Comparison of ENCODE assay signal across 16 mouse cellular contexts in genomic region chr10:84654029-84654428, GRCm38 (mm10).
"Had no signal": no experiment of that assay in that cellular context is flagged by ENCODE, and none has a peak within 500 bp of the region (broad histone marks: within the 10 kb centered on the region; RNA-seq: fewer than 3 reads in every experiment).

No protein-coding gene starts in this region.

- DNase-seq: retina, postnatal 1 day; right cerebral cortex, adult 18-20 months; right cerebral cortex, postnatal 14 days; right cerebral cortex, postnatal 25 days; right cerebral cortex, postnatal 4 days; spleen, adult 18-20 months; thymus, adult 18-20 months; thymus, adult 2 months; thymus, postnatal 14 days; thymus, postnatal 25 days; thymus, postnatal 36 days; thymus, postnatal 4 days had no signal

- H3K27me3 ChIP-seq: neural tube, embryonic 13.5 days; neural tube, embryonic 15.5 days; stomach, embryonic 15.5 days had no signal

- H3K27ac ChIP-seq: neural tube, embryonic 13.5 days; neural tube, embryonic 15.5 days; stomach, embryonic 15.5 days; stomach, postnatal 0 days had no signal

- H3K9ac ChIP-seq: neural tube, embryonic 13.5 days; neural tube, embryonic 15.5 days; stomach, embryonic 15.5 days had no signal

- H3K4me2 ChIP-seq: neural tube, embryonic 13.5 days; neural tube, embryonic 15.5 days; stomach, embryonic 15.5 days had no signal

- H3K9me3 ChIP-seq: neural tube, embryonic 13.5 days; neural tube, embryonic 15.5 days; stomach, embryonic 15.5 days had no signal

- H3K4me3 ChIP-seq: neural tube, embryonic 13.5 days; neural tube, embryonic 15.5 days; stomach, embryonic 15.5 days had no signal

- H3K4me1 ChIP-seq: stomach, embryonic 15.5 days had no signal
